Mouse (Mus musculus) stomach, postnatal 0 days (tissue): ENCODE data around the gene Rnd2.

Source experiments
- CTCF ChIP-seq: IDR thresholded peaks from 2 replicates; pipeline ENCODE4 v1.5.1; 2016; ENCODE audit warnings: antibody characterized with exemption, low read depth, mild to moderate bottlenecking, moderate library complexity
- EP300 ChIP-seq: optimal IDR thresholded peaks from 2 replicates; pipeline ENCODE3; 2016; ENCODE audit warnings: antibody characterized with exemption

GRCm38 (mm10) chr11:101420148-101420547 is 44.7 kb upstream of the Rnd2 start:
- TF ChIP-seq CTCF (no peak), EP300 (no peak)
